Mouse (Mus musculus): ENCODE results near the gene Syt17. TPM values are rescaled to one million over a fixed set of nuclear protein-coding genes. Genes with fewer than 3 reads are reported as not detected.

Syt17 gene
- polyA plus RNA-seq, 1 experiment from 2014 or later = 3.4 TPM

Other genes starting within 250 kb of the Syt17 start
- gene Smg1, start 204.6 kb downstream of the Syt17 start, polyA plus RNA-seq (2015; fragmentation: Nextera tagmentation; extraction: Ambion mirVana) = 18.6 and 21.8 TPM in 2 replicates
- gene Itpripl2, start 43.8 kb upstream of the Syt17 start, polyA plus RNA-seq (2015; fragmentation: Nextera tagmentation; extraction: Ambion mirVana) = 7.4 and 8.1 TPM in 2 replicates
- 115 and 130 TPM in 2 replicates for gene Coq7, start 85.1 kb upstream of the Syt17 start, polyA plus RNA-seq (2015; fragmentation: Nextera tagmentation; extraction: Ambion mirVana)
- gene Tmc7, start 136.5 kb upstream of the Syt17 start, polyA plus RNA-seq (2015; fragmentation: Nextera tagmentation; extraction: Ambion mirVana) = 2.3 TPM in 2 replicates
- 0.21 TPM in 1 of 2 replicates, not detected in the other for gene Tmc5, start 149.1 kb upstream of the Syt17 start, polyA plus RNA-seq (2015; fragmentation: Nextera tagmentation; extraction: Ambion mirVana)